Mouse (Mus musculus) olfactory bulb, adult 2 months (tissue): ENCODE results near the gene Kcnj12.

Source experiments
- CTCF ChIP-seq: fragments of 200-500 bp; IDR thresholded peaks from 2 replicates; pipeline ENCODE4 v1.5.1; 2012; ENCODE audit warnings: low read depth, mild to moderate bottlenecking, low read length, moderate library complexity; ENCODE audit not compliant: insufficient read depth
- POLR2A ChIP-seq: fragments of 200-500 bp; IDR thresholded peaks from 2 replicates; pipeline ENCODE4 v1.6.1; 2012; ENCODE audit warnings: mild to moderate bottlenecking, low read depth, low read length, moderate library complexity; ENCODE audit not compliant: insufficient read depth

- TF ChIP-seq CTCF, result no peak
- no peak for TF ChIP-seq POLR2A
Observed at GRCm38 (mm10) chr11:60990428-60990827, 31.9 kb upstream of the Kcnj12 start.
